Mouse (Mus musculus) layer of hippocampus, postnatal 25 days (tissue): ENCODE measurements around the gene Tnfsf14. TPM values are rescaled to one million over a fixed set of nuclear protein-coding genes. Genes with fewer than 3 reads are reported as not detected.

Source experiments
- DNase-seq, 2 experiments: peaks; one replicate each; pipeline ENCODE4 v3.0.0; 2022; ENCODE audit warnings: mixed read lengths in 2 of 2, low spot score in 1 of 2; ENCODE audit errors: extremely low spot score in 1 of 2
- microRNA-seq, 2 experiments: library from miRNA; unstranded; fragments of <30 nt; microRNA quantifications; one replicate each; pipeline ENCODE4 v1.2.0; 2021
- total RNA-seq, 2 experiments: library from RNA; stranded (reverse); gene quantifications; 2 replicates each; pipeline ENCODE4 v1.2.3; 2021

The Tnfsf14 gene
- total RNA-seq, 2 experiments from 2014 or later = not detected

- no peak for DNase-seq
These were observed 50.3 kb downstream of the Tnfsf14 start for GRCm38 (mm10) chr17:57143704-57144103.

- no peak for DNase-seq
These were observed 54.3 kb downstream of the Tnfsf14 start for GRCm38 (mm10) chr17:57139708-57140107.

Small RNA genes lying within 50 kb of the gene (microRNA-seq; reads per million reads assigned to microRNA genes)
- 0 reads per million in 2 experiments for gene Mir6978

Other genes with a start within 250 kb of the Tnfsf14 start
- not detected for gene Acer1, start 212.1 kb downstream of the Tnfsf14 start, total RNA-seq
- gene Clpp, start 203.9 kb downstream of the Tnfsf14 start, total RNA-seq = 10 to 100 TPM; 57.8 to 68.3 TPM
- 10 to 100 TPM; 22.8 to 24.1 TPM for gene Alkbh7, start 196.8 kb downstream of the Tnfsf14 start, total RNA-seq
- gene Pspn, start 194.2 kb downstream of the Tnfsf14 start, total RNA-seq = not detected
- gene Gtf2f1, start 182.9 kb downstream of the Tnfsf14 start, total RNA-seq = 10 to 100 TPM; 59.7 to 60.1 TPM
- not detected for gene Gm17949, start 182.7 kb downstream of the Tnfsf14 start, total RNA-seq
- 100 to 1,000 TPM; 113 to 117 TPM for gene Khsrp, start 162.7 kb downstream of the Tnfsf14 start, total RNA-seq
- gene Slc25a41, start 152.5 kb downstream of the Tnfsf14 start, total RNA-seq = under 1 TPM in 1 of 2 experiments, not detected in 1; 0.22 TPM
- gene Crb3, start 135.1 kb downstream of the Tnfsf14 start, total RNA-seq = under 1 TPM in 1 of 2 experiments, not detected in 1; 0.99 TPM
- 100 to 1,000 TPM; 351 to 373 TPM for gene Slc25a23, start 134.3 kb downstream of the Tnfsf14 start, total RNA-seq
- gene Dennd1c, start 115.7 kb downstream of the Tnfsf14 start, total RNA-seq = 1 to 10 TPM in 1 of 2 experiments, under 1 TPM in 1; 0.47 to 2.0 TPM
- 100 to 1,000 TPM; 633 to 647 TPM for gene Tubb4a, start 106.4 kb downstream of the Tnfsf14 start, total RNA-seq
- gene Tnfsf9, start 88.9 kb downstream of the Tnfsf14 start, total RNA-seq = under 1 TPM; 0.54 to 0.85 TPM
- under 1 TPM in 1 of 2 experiments, not detected in 1; 0.61 TPM for gene Cd70, start 44.4 kb downstream of the Tnfsf14 start, total RNA-seq
- gene C3, start 34.0 kb upstream of the Tnfsf14 start, total RNA-seq = 1 to 10 TPM in 1 of 2 experiments, under 1 TPM in 1; 0.98 to 1.3 TPM
- gene Gpr108, start 54.3 kb upstream of the Tnfsf14 start, total RNA-seq = 10 to 100 TPM; 20.4 to 23.3 TPM
- gene Trip10, start 55.3 kb upstream of the Tnfsf14 start, total RNA-seq = 1 to 10 TPM; 5.9 to 7.4 TPM
- 1 to 10 TPM; 3.3 to 3.5 TPM for gene Vav1, start 84.9 kb upstream of the Tnfsf14 start, total RNA-seq
- 1 to 10 TPM; 5.7 TPM for gene Adgre1, start 164.5 kb upstream of the Tnfsf14 start, total RNA-seq